Mouse (Mus musculus) embryonic facial prominence, embryonic 11.5 days (tissue): ENCODE data around the gene Ccdc69. TPM values are rescaled to one million over a fixed set of nuclear protein-coding genes. Genes with fewer than 3 reads are reported as not detected.
"Not testable (repeated sequence)": the region's sequence is repeated elsewhere in the genome, so short reads cannot be mapped to it uniquely, and the experiment has no call there.

Experiments used
- ATAC-seq: fragments of 200-750 bp; cut with Nextera tagmentation; replicated peaks from 2 replicates; pipeline ENCODE4 v1.8.0; 2017; ENCODE audit warnings: low read depth; ENCODE audit not compliant: insufficient number of reproducible peaks, low FRiP score, low TSS enrichment
- DNase-seq: peaks from one replicate; pipeline ENCODE4 v3.0.0-alpha.2; 2015; ENCODE audit warnings: low spot score
- H3K27ac ChIP-seq: fragments of 300-500 bp; sonication (generic); replicated peaks from 2 replicates; pipeline ENCODE4 v1.5.1; 2014; ENCODE audit warnings: mild to moderate bottlenecking, low read depth, low read length, control low read depth
- H3K27me3 ChIP-seq: fragments of 300-500 bp; sonication (generic); 2 replicates; pipeline ENCODE4 v1.6.1; 2014; ENCODE audit warnings: mild to moderate bottlenecking, low read length, moderate library complexity, mixed read lengths; ENCODE audit not compliant: control insufficient read depth, insufficient read depth
- H3K36me3 ChIP-seq: fragments of 300-500 bp; sonication (generic); replicated peaks from 2 replicates; pipeline ENCODE4 v1.6.1; 2014; ENCODE audit warnings: low read depth, mild to moderate bottlenecking, low read length, moderate library complexity, mixed read lengths; ENCODE audit not compliant: control insufficient read depth, insufficient read depth
- H3K4me1 ChIP-seq: fragments of 300-500 bp; sonication (generic); 2 replicates; pipeline ENCODE4 v1.6.1; 2014; ENCODE audit warnings: low read length, mixed read lengths; ENCODE audit not compliant: control insufficient read depth, insufficient read depth
- H3K4me2 ChIP-seq: fragments of 300-500 bp; sonication (generic); 2 replicates; pipeline ENCODE4 v1.6.1; 2014; ENCODE audit warnings: low read depth, mild to moderate bottlenecking, control low read depth, low read length, moderate library complexity
- H3K4me3 ChIP-seq: fragments of 300-500 bp; sonication (generic); 2 replicates; pipeline ENCODE4 v1.5.1; 2014; ENCODE audit warnings: low read depth, low read length, control low read depth
- H3K9ac ChIP-seq: fragments of 300-500 bp; sonication (generic); replicated peaks from 2 replicates; pipeline ENCODE4 v1.6.1; 2014; ENCODE audit warnings: mild to moderate bottlenecking, control low read depth, low read length
- H3K9me3 ChIP-seq: fragments of 300-500 bp; sonication (generic); replicated peaks from 2 replicates; pipeline ENCODE4 v1.6.1; 2016; ENCODE audit warnings: mild to moderate bottlenecking, low read length, inconsistent platforms, mixed read lengths; ENCODE audit not compliant: control insufficient read depth
- WGBS: fragments of 180-500 bp; shearing (Covaris S2); extraction: QIAGEN DNeasy Blood & Tissue Kit; methylation state at CpG from one replicate; pipeline ENCODE4 v1.1.7; 2014; 5-methylcytosine and 5-hydroxymethylcytosine counted together
- polyA plus RNA-seq: library from polyadenylated mRNA; unstranded; fragments of >200 nt; fragmentation: Nextera tagmentation; extraction: Ambion mirVana; gene quantifications from 2 replicates; pipeline ENCODE4 v1.2.1, GENCODE M21; 2014

Ccdc69 gene
- polyA plus RNA-seq, 1 experiment from 2014 or later = 0.49 TPM

GRCm38 (mm10) chr11:55113861-55114250 is 35.9 kb upstream of the Ccdc69 start:
- DNase-seq, H3K9ac ChIP-seq, H3K4me2 ChIP-seq, H3K9me3 ChIP-seq, H3K4me3 ChIP-seq, H3K4me1 ChIP-seq, ATAC-seq, H3K36me3 ChIP-seq, H3K27ac ChIP-seq, H3K27me3 ChIP-seq: not testable (repeated sequence)
- 40% methylated on average over 3 of the region's 4 CpGs for WGBS

DNA sequence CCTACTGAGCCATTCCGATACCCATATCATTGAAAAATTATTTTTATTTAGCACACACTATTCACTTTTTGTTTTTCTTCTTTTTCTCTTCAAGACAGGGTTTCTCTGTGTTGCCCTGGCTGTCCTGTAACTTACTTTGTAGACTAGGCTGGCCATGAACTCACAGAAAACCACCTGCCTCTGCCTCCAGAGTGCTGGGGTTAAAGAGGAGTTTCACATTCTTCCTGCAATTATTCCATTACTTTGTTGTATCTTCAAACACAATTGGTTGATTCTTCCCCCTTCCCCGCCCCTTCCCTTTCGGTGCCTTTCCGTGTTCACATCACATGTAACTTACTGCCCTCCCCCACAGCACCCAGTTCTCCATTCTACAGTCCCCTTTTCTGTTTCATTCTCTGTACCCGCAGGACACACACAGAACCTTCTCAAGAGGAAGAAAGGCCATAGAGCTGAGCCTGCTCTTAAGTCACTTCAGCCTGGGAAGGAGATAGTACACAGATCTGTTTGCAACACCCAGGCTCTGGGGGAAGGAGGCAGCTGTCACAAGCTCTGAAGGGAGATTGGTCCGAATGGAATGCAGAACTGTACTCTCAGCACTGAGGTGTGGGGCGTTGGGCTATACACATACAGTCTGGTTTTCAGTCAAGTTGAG is 35.4 kb upstream of the Ccdc69 start:
- no peak for DNase-seq
- ATAC-seq = no peak

DNA sequence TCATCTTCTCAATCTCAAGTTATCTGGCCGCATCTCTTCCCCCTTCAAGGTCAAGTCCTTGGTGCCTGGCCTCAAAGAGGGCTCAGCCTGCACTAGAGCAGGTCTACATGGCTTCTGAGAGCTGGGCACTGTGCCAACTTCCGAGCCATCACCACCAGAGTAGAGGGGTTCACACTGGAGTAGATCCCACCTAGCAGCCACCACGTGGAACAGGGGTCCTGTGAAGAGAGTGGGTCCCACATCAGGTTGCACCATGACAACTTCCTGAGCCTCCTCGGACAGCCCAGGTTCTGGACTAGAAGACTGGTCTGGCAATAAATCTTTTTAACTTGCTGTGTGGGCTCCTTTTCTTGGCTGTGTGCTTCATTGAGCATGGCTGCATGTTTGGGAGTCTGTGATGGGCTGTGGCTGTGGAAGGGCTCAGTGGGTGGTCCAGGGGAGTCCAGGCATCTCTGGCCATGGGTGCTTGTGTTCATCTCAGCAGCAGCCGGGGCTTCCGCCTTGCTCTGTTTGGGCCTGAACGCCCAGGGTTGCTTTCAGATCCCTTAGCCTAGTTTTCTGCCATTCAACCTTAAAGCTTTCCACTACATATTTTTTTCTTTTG is 32.7 kb upstream of the Ccdc69 start:
- no peak overlapping the region for H3K9ac ChIP-seq
- H3K4me1 ChIP-seq = no peaks in the 10 kb centered on the region
- no peak overlapping the region for H3K4me3 ChIP-seq
- no peaks in the 10 kb centered on the region for H3K9me3 ChIP-seq
- ATAC-seq (no peak), DNase-seq (no peak)
- WGBS = 76% methylated on average over 7 of the region's 7 CpGs
- H3K4me2 ChIP-seq = no peak overlapping the region
- no peaks in the 10 kb centered on the region for H3K27me3 ChIP-seq
- H3K36me3 ChIP-seq = no peaks in the 10 kb centered on the region
- no peak overlapping the region for H3K27ac ChIP-seq

More for the DNA sequence above, 35.4 kb upstream of the Ccdc69 start:
- WGBS = 66% methylated on average over 7 of the region's 7 CpGs
- Histone ChIP-seq H3K4me2 (no peak overlapping the region), H3K4me3 (no peak overlapping the region), H3K27ac (no peak overlapping the region), H3K4me1 (no peaks in the 10 kb centered on the region), H3K27me3 (no peaks in the 10 kb centered on the region), H3K9ac (no peak overlapping the region), H3K9me3 (no peaks in the 10 kb centered on the region), H3K36me3 (no peaks in the 10 kb centered on the region)

DNA sequence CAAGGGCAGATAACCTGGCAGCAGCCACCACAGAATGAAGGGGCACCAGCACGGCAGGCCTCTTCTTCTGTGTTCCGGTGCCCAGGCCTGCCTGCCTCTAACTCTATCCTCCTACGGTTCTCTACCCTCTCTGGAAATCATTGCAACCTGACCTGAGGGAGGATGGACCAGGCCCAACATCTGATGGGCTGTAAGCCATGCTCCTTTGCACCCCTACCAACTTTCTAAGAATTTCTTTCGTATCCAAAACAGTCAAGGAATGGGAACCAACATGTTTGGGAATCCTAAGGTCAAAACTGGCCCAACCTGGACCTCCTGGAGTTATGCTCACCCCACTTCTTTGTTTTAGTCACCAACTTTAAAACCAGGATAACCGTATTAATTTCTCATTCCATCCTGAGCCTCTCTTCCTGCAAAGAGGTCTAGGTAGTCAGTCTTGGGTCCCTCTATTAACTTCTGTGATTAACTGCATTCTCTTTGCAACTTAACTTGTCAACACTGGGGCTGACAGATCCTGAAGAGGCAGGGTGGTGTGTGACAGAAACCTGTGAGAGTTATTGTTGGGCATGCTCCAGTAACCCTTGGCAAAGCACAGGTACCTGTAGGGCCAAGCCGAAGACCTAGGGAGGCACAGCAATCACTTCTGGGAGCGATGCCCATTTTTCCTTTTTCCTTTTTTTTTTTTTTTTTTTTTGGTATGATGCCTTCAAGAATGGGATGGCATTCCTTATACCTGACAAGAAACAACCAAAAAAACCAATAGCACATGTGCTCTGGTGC is 31.8 kb upstream of the Ccdc69 start:
- 89% methylated on average over 7 of the region's 7 CpGs for WGBS
- Histone ChIP-seq H3K9ac (no peak overlapping the region), H3K36me3 (no peaks in the 10 kb centered on the region), H3K4me3 (no peak overlapping the region), H3K9me3 (no peaks in the 10 kb centered on the region), H3K4me1 (no peaks in the 10 kb centered on the region), H3K27ac (no peak overlapping the region), H3K27me3 (no peaks in the 10 kb centered on the region), H3K4me2 (no peak overlapping the region)
- ATAC-seq (no peak), DNase-seq (no peak)

DNA sequence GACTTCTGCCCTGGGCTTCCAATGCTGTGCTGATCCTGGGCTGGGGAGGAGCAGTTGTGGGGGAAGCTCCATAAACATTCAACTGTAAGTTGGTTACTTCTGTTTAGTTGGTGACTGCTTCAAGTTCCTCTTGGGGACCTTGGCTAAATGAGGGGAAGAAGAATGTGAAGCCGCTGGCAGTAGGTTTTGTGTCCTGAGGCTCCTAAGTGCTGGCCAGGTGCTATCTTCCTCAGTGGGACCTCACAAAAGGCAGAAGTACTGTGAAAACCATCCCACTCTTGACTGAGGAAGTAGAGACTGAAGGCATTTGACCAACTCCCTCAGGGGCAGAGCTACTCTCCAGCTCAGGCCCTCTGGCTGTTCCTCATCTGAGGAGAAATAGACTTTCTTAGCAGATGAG is 28.7 kb upstream of the Ccdc69 start:
- 92% methylated on average over 1 of the region's 1 CpGs for WGBS
- no peak overlapping the region for H3K27ac ChIP-seq
- no peaks in the 10 kb centered on the region for H3K9me3 ChIP-seq
- H3K4me2 ChIP-seq = no peak overlapping the region
- H3K27me3 ChIP-seq = no peaks in the 10 kb centered on the region
- no peak overlapping the region for H3K9ac ChIP-seq
- no peaks in the 10 kb centered on the region for H3K36me3 ChIP-seq
- DNase-seq (no peak), ATAC-seq (no peak)
- H3K4me3 ChIP-seq = no peak overlapping the region
- H3K4me1 ChIP-seq = no peaks in the 10 kb centered on the region

- no peaks in the 10 kb centered on the region for H3K9me3 ChIP-seq
- no peak for DNase-seq
- WGBS = 80% methylated on average over 4 of the region's 4 CpGs
Observed at GRCm38 (mm10) chr11:55105389-55105788, 27.5 kb upstream of the Ccdc69 start.

DNA sequence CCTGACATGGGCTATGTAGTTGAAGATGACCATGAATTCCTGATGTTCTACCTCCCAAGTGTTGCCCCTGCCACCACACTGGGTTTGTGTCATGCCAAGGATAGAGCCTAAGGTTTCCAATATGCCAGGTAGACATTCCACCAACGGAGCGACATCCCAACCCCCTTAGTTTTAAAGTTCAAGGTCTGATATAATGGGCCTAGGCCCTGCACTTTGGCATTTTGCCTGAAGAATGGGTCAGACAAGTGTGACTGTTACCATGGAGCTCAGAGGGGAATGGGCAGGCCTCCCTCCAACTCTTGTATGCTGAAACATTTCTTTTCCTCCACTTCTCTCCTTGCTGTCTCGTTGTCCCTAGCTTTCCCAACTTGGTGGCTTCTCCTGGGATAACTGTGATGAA is 25.3 kb upstream of the Ccdc69 start:
- WGBS = 92% methylated on average over 3 of the region's 3 CpGs
- no peaks in the 10 kb centered on the region for H3K27me3 ChIP-seq
- ATAC-seq (no peak), DNase-seq (no peak)
- H3K27ac ChIP-seq = no peak overlapping the region
- H3K4me3 ChIP-seq = no peak overlapping the region
- H3K4me2 ChIP-seq = no peak overlapping the region
- H3K9me3 ChIP-seq = no peaks in the 10 kb centered on the region
- no peaks in the 10 kb centered on the region for H3K4me1 ChIP-seq
- H3K36me3 ChIP-seq = no peaks in the 10 kb centered on the region
- no peak overlapping the region for H3K9ac ChIP-seq

More at GRCm38 (mm10) chr11:55105389-55105788, 27.5 kb upstream of the Ccdc69 start:
- Histone ChIP-seq H3K27me3 (no peaks in the 10 kb centered on the region), H3K27ac (no peak overlapping the region), H3K4me3 (no peak overlapping the region), H3K4me1 (no peaks in the 10 kb centered on the region), H3K9ac (no peak overlapping the region), H3K4me2 (no peak overlapping the region), H3K36me3 (no peaks in the 10 kb centered on the region)
- ATAC-seq = no peak

DNA sequence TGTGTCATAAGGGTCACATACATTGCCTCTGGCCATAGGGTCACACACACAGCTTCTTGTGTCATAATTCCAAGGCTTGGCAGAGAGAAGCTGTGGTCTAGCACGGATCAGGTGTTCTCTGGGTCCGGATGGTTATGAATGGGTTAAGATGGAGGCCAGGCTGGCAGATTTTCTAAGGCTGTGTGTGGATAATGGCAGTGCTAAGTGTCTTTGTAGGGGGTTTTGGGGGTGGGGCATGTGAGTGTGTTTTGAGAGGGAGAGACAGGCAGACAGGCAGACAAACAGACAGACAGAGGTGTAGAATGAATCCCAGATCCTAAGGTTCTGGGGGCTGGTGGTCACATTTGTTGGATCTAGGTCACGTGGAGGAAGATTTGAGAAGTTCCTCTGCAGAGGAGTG is 24.1 kb upstream of the Ccdc69 start:
- H3K36me3 ChIP-seq = no peaks in the 10 kb centered on the region
- H3K9me3 ChIP-seq = no peaks in the 10 kb centered on the region
- H3K27ac ChIP-seq = no peak overlapping the region
- no peak overlapping the region for H3K4me2 ChIP-seq
- no peak overlapping the region for H3K9ac ChIP-seq
- no peak for DNase-seq
- no peaks in the 10 kb centered on the region for H3K4me1 ChIP-seq
- WGBS = 79% methylated on average over 3 of the region's 3 CpGs
- no peak for ATAC-seq
- no peak overlapping the region for H3K4me3 ChIP-seq
- no peaks in the 10 kb centered on the region for H3K27me3 ChIP-seq
